Mouse (Mus musculus): Measurements from ENCODE around the gene Cdk6.

- no peak for TF ChIP-seq CTCF (IDR thresholded peaks at IDR 0.05; ENCODE audit: insufficient read depth, low read depth, low read length)
- no peak for TF ChIP-seq POLR2A (IDR thresholded peaks at IDR 0.05; ENCODE audit: insufficient read depth, low read depth, low read length)
Measured at GRCm38 (mm10) chr5:3527041-3527691, 185.9 kb downstream of the Cdk6 start.

Measured in olfactory bulb, adult 2 months (tissue).